Mouse (Mus musculus) kidney, adult 10 weeks (tissue): ENCODE data around the gene Ergic2. TPM values are rescaled to one million over a fixed set of nuclear protein-coding genes. Genes with fewer than 3 reads are reported as not detected.

Source experiments
- polyA plus RNA-seq: library from polyadenylated mRNA; stranded (reverse); fragments of 350-450 nt; fragmentation: Illumina TruSeq; extraction: RNeasy Lipid Tissue Mini Kit (QIAGEN cat#74804); gene quantifications from one replicate; pipeline ENCODE4 v1.2.3, GENCODE M21; 2014; ENCODE audit warnings: low read depth, low replicate concordance

Gene Ergic2
- 216 TPM for polyA plus RNA-seq

GRCm38 (mm10) chr6:148211897-148212680, at the start of gene Ergic2:
Gene Ergic2, minus strand, starts transcription at chr6:148212374.

Other genes starting within 250 kb of the Ergic2 start
- gene Far2, start 165.1 kb downstream of the Ergic2 start, polyA plus RNA-seq: not detected
- gene Tmtc1, start 232.0 kb upstream of the Ergic2 start, polyA plus RNA-seq: 12.2 TPM